Comparison of ENCODE assay signal across 13 mouse cellular contexts in the genomic region with DNA sequence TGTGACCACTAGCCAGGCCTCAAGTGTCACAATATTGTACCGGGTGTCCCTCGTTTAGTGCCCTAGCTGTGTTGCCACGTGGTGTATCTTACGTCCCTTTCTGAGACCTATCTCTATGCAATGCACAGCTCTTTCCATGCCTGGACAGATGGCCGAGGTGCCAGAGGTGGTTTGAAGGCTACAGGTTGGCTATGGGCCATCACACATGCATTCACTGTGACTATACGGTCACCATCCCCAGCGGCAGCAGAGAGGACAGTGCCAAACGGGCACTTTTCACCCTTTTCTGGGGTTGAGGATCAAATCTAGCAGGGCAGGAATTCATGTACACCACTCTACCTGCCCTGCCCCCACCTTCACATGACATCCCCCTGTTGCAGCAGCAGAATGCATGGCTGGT.
DNase-seq lines count a peak whose midpoint lies in the region; ATAC-seq and TF ChIP-seq lines count a peak whose summit lies in the region.
"Had no signal": no experiment of that assay in that cellular context is flagged by ENCODE, and none has a peak within 500 bp of the region (broad histone marks: within the 10 kb centered on the region; RNA-seq: fewer than 3 reads in every experiment).

No protein-coding gene starts in this region.

- no peak overlapping the region for H3K4me2 ChIP-seq in kidney, postnatal 0 days (ENCODE audit: low read length)
- no peak overlapping the region for H3K4me2 ChIP-seq in hindbrain, embryonic 11.5 days (replicated peaks; ENCODE audit: low read depth, low read length)
- peak overlapping the region; percentile 35 for H3K4me2 ChIP-seq in midbrain, embryonic 12.5 days (replicated peaks)
- no peak overlapping the region for H3K4me2 ChIP-seq in neural tube, embryonic 14.5 days (ENCODE audit: low read depth, low read length)
- H3K4me2 ChIP-seq: heart, embryonic 15.5 days; limb, embryonic 13.5 days had no signal

- WGBS in kidney, postnatal 0 days: 40% methylated on average over 8 of the region's 8 CpGs
- WGBS in hindbrain, embryonic 11.5 days: 30% methylated on average over 8 of the region's 8 CpGs
- WGBS in midbrain, embryonic 12.5 days: 25% methylated on average over 8 of the region's 8 CpGs
- 23% methylated on average over 8 of the region's 8 CpGs for WGBS in neural tube, embryonic 14.5 days

- no peak for DNase-seq in kidney, postnatal 0 days (ENCODE audit: low spot score)
- DNase-seq in kidney, postnatal 36 days: no peak
- peak; percentile 52 for DNase-seq in hindbrain, embryonic 11.5 days (ENCODE audit: low spot score)
- DNase-seq in yolk sac, embryonic 10.5 days (ENCODE audit: low spot score): no peak
- DNase-seq in frontal cortex, postnatal 14 days (ENCODE audit: low spot score in 2 of 2): no peak
- no peak for DNase-seq in lung, adult 18-20 months
- DNase-seq: cerebellum, adult 8-10 months; liver, postnatal 0 days; thymus, postnatal 25 days had no signal

- H3K27ac ChIP-seq in kidney, postnatal 0 days: 0 out of 2 replicates have a peak overlapping the region, but pooled peaks have one; percentile 6
- H3K27ac ChIP-seq in hindbrain, embryonic 11.5 days (ENCODE audit: low read depth, low read length): peak overlapping the region; percentile 81
- H3K27ac ChIP-seq in midbrain, embryonic 12.5 days (replicated peaks): peak overlapping the region; percentile 87
- H3K27ac ChIP-seq in neural tube, embryonic 14.5 days (ENCODE audit: low read depth, low read length): peak overlapping the region; percentile 18; the same call in 1 of the 2 replicates
- H3K27ac ChIP-seq: heart, embryonic 15.5 days; limb, embryonic 13.5 days had no signal

- 0 out of 2 replicates have a peak, but pooled peaks have one; percentile 10 for ATAC-seq in kidney, postnatal 0 days (replicated peaks; ENCODE audit: low FRiP score, low read depth)
- ATAC-seq in hindbrain, embryonic 11.5 days (ENCODE audit: low FRiP score): peak; percentile 2; the same call in 1 of the 2 replicates
- ATAC-seq in midbrain, embryonic 12.5 days (ENCODE audit: low FRiP score, low read depth): no peak
- no peak; the same call in 1 of the 2 replicates for ATAC-seq in neural tube, embryonic 14.5 days (ENCODE audit: low read depth)
- ATAC-seq: liver, postnatal 0 days had no signal

- no peak overlapping the region for H3K9ac ChIP-seq in kidney, postnatal 0 days (ENCODE audit: low read depth, low read length)
- H3K9ac ChIP-seq in hindbrain, embryonic 11.5 days (ENCODE audit: low read depth, low read length): no peak overlapping the region
- no peak overlapping the region for H3K9ac ChIP-seq in midbrain, embryonic 12.5 days (replicated peaks)
- H3K9ac ChIP-seq in neural tube, embryonic 14.5 days (replicated peaks; ENCODE audit: low read depth, low read length): no peak overlapping the region
- H3K9ac ChIP-seq: heart, embryonic 15.5 days; limb, embryonic 13.5 days; liver, postnatal 0 days had no signal

- TF ChIP-seq CTCF in kidney, postnatal 0 days (IDR thresholded peaks at IDR 0.05; ENCODE audit: low read depth): no peak

- no peaks in the 10 kb centered on the region for H3K36me3 ChIP-seq in kidney, postnatal 0 days (ENCODE audit: insufficient read depth, low read length)
- H3K36me3 ChIP-seq in hindbrain, embryonic 11.5 days (ENCODE audit: control insufficient read depth, insufficient read depth, low read length): no peaks in the 10 kb centered on the region
- H3K36me3 ChIP-seq in midbrain, embryonic 12.5 days: no peaks in the 10 kb centered on the region
- H3K36me3 ChIP-seq in neural tube, embryonic 14.5 days (ENCODE audit: control insufficient read depth, insufficient read depth, low read length): no peaks in the 10 kb centered on the region
- H3K36me3 ChIP-seq: heart, embryonic 15.5 days; limb, embryonic 13.5 days had no signal

- no peak overlapping the region for H3K4me3 ChIP-seq in kidney, postnatal 0 days (replicated peaks; ENCODE audit: low read depth, low read length)
- no peak overlapping the region for H3K4me3 ChIP-seq in hindbrain, embryonic 11.5 days (ENCODE audit: low read depth, low read length)
- no peak overlapping the region for H3K4me3 ChIP-seq in midbrain, embryonic 12.5 days
- H3K4me3 ChIP-seq in neural tube, embryonic 14.5 days (ENCODE audit: low read depth, low read length): no peak overlapping the region
- H3K4me3 ChIP-seq: heart, embryonic 15.5 days; limb, embryonic 13.5 days had no signal

- H3K9me3 ChIP-seq in kidney, postnatal 0 days (replicated peaks; ENCODE audit: low read length): no peaks in the 10 kb centered on the region
- no peaks in the 10 kb centered on the region for H3K9me3 ChIP-seq in hindbrain, embryonic 11.5 days (ENCODE audit: control insufficient read depth, low read length)
- H3K9me3 ChIP-seq in midbrain, embryonic 12.5 days: no peaks in the 10 kb centered on the region
- H3K9me3 ChIP-seq in neural tube, embryonic 14.5 days (ENCODE audit: control insufficient read depth, low read length): no peaks in the 10 kb centered on the region
- H3K9me3 ChIP-seq: heart, embryonic 15.5 days; limb, embryonic 13.5 days had no signal

- peaks cover 35% of the 10 kb centered on the region for H3K4me1 ChIP-seq in kidney, postnatal 0 days (replicated peaks; ENCODE audit: insufficient read depth, low read length)
- peaks cover 34% of the 10 kb centered on the region for H3K4me1 ChIP-seq in hindbrain, embryonic 11.5 days (replicated peaks; ENCODE audit: control insufficient read depth, insufficient read depth, low read length)
- peaks cover 65% of the 10 kb centered on the region for H3K4me1 ChIP-seq in midbrain, embryonic 12.5 days
- peaks cover 29% of the 10 kb centered on the region for H3K4me1 ChIP-seq in neural tube, embryonic 14.5 days (ENCODE audit: control insufficient read depth, insufficient read depth, low read length)

- H3K27me3 ChIP-seq in kidney, postnatal 0 days (ENCODE audit: insufficient read depth, low read length): no peaks in the 10 kb centered on the region
- peaks cover 32% of the 10 kb centered on the region for H3K27me3 ChIP-seq in hindbrain, embryonic 11.5 days (ENCODE audit: control insufficient read depth, insufficient read depth, low read length)
- H3K27me3 ChIP-seq in midbrain, embryonic 12.5 days: peaks cover 90% of the 10 kb centered on the region
- no peaks in the 10 kb centered on the region for H3K27me3 ChIP-seq in neural tube, embryonic 14.5 days (ENCODE audit: control insufficient read depth, insufficient read depth, low read length)

Comparison
In these comparisons a context has a peak if more than half of its experiments do, and no peak if none do; other contexts are left out.
1. ATAC-seq: peak in kidney, postnatal 0 days (single experiment) and hindbrain, embryonic 11.5 days (single experiment); none in midbrain, embryonic 12.5 days (single experiment) and neural tube, embryonic 14.5 days (single experiment).
2. H3K27ac ChIP-seq: peak in every context shown above with its lines; median percentile 87 in midbrain, embryonic 12.5 days; 81 in hindbrain, embryonic 11.5 days; 18 in neural tube, embryonic 14.5 days; 6 in kidney, postnatal 0 days.